Mouse (Mus musculus): ENCODE measurements around the gene Il4ra. TPM values are rescaled to one million over a fixed set of nuclear protein-coding genes. Genes with fewer than 3 reads are reported as not detected.

The Il4ra gene
- polyA plus RNA-seq, 1 experiment, result 22.7 TPM

GRCm38 (mm10) chr7:125601821-125602448 is 50.0 kb downstream of the Il4ra start:
- no peak for TF ChIP-seq CEBPB (IDR thresholded peaks at IDR 0.05; ENCODE audit: low read depth)
- TF ChIP-seq USF1 (IDR thresholded peaks at IDR 0.05; ENCODE audit: low read depth), result no peak
- TF ChIP-seq FOSL1 (IDR thresholded peaks at IDR 0.05; ENCODE audit: insufficient read depth, low read length, poor library complexity, severe bottlenecking), result no peak
- TF ChIP-seq MYOG (IDR thresholded peaks at IDR 0.05; ENCODE audit: control insufficient read depth, extremely low read depth, insufficient read length), result no peak
- no peak for TF ChIP-seq MAX (IDR thresholded peaks at IDR 0.05)
- TF ChIP-seq MYOD1 (IDR thresholded peaks at IDR 0.05; ENCODE audit: control insufficient read depth, insufficient read length, low read depth), result no peak
- no peak for TF ChIP-seq CTCF (IDR thresholded peaks at IDR 0.05; ENCODE audit: control insufficient read depth, insufficient read depth, insufficient read length)
- Histone ChIP-seq H3ac (ENCODE audit: control insufficient read depth, insufficient read length, low read depth) (no peak overlapping the region), H3K27me3 (ENCODE audit: control insufficient read depth, insufficient read depth, insufficient read length) (no peaks in the 10 kb centered on the region)

GRCm38 (mm10) chr7:125603185-125603631 is 51.3 kb downstream of the Il4ra start, which contains the start of gene Il21r:
TSS of gene Il21r (plus strand) at chr7:125603429.
- Histone ChIP-seq H3K79me2 (ENCODE audit: control insufficient read depth, insufficient read depth) (no peaks in the 10 kb centered on the region), H3ac (ENCODE audit: control insufficient read depth, insufficient read length, low read depth) (no peak within 1 kb of the TSS), H3K27me3 (ENCODE audit: control insufficient read depth, insufficient read depth, insufficient read length) (no peaks in the 10 kb centered on the region), H3K4me3 (ENCODE audit: insufficient read depth, poor library complexity, severe bottlenecking) (no peak within 1 kb of the TSS), H3K79me3 (ENCODE audit: low read depth) (no peaks in the 10 kb centered on the region), H3K36me3 (ENCODE audit: control insufficient read depth, insufficient read depth) (no peaks in the 10 kb centered on the region)
- TF ChIP-seq FOSL1 (IDR thresholded peaks at IDR 0.05; ENCODE audit: insufficient read depth, low read length, poor library complexity, severe bottlenecking) (no peak), CEBPB (IDR thresholded peaks at IDR 0.05; ENCODE audit: low read depth) (no peak), MAX (IDR thresholded peaks at IDR 0.05) (no peak), USF1 (IDR thresholded peaks at IDR 0.05; ENCODE audit: low read depth) (no peak), MYOD1 (IDR thresholded peaks at IDR 0.05; ENCODE audit: control insufficient read depth, insufficient read length, low read depth) (peak; percentile 73), MYOG (IDR thresholded peaks at IDR 0.05; ENCODE audit: control insufficient read depth, extremely low read depth, insufficient read length) (no peak)

More at GRCm38 (mm10) chr7:125601821-125602448, 50.0 kb downstream of the Il4ra start:
- Histone ChIP-seq H3K79me3 (ENCODE audit: low read depth) (no peaks in the 10 kb centered on the region), H3K79me2 (ENCODE audit: control insufficient read depth, insufficient read depth) (no peaks in the 10 kb centered on the region), H3K4me3 (ENCODE audit: insufficient read depth, poor library complexity, severe bottlenecking) (no peak overlapping the region), H3K36me3 (ENCODE audit: control insufficient read depth, insufficient read depth) (no peaks in the 10 kb centered on the region)

GRCm38 (mm10) chr7:125604362-125605319 is 52.7 kb downstream of the Il4ra start:
- Histone ChIP-seq H3K4me3 (ENCODE audit: insufficient read depth, poor library complexity, severe bottlenecking) (no peak overlapping the region), H3K27me3 (ENCODE audit: control insufficient read depth, insufficient read depth, insufficient read length) (no peaks in the 10 kb centered on the region), H3K36me3 (ENCODE audit: control insufficient read depth, insufficient read depth) (no peaks in the 10 kb centered on the region), H3ac (ENCODE audit: control insufficient read depth, insufficient read length, low read depth) (no peak overlapping the region), H3K79me2 (ENCODE audit: control insufficient read depth, insufficient read depth) (no peaks in the 10 kb centered on the region), H3K79me3 (ENCODE audit: low read depth) (no peaks in the 10 kb centered on the region)
- TF ChIP-seq CEBPB (IDR thresholded peaks at IDR 0.05; ENCODE audit: low read depth) (no peak), USF1 (IDR thresholded peaks at IDR 0.05; ENCODE audit: low read depth) (no peak), MYOG (IDR thresholded peaks at IDR 0.05; ENCODE audit: control insufficient read depth, extremely low read depth, insufficient read length) (no peak), MAX (IDR thresholded peaks at IDR 0.05) (no peak), MYOD1 (IDR thresholded peaks at IDR 0.05; ENCODE audit: control insufficient read depth, insufficient read length, low read depth) (no peak), CTCF (IDR thresholded peaks at IDR 0.05; ENCODE audit: control insufficient read depth, insufficient read depth, insufficient read length) (no peak)

GRCm38 (mm10) chr7:125605725-125606139 is 53.8 kb downstream of the Il4ra start:
- H3K4me3 ChIP-seq (ENCODE audit: insufficient read depth, poor library complexity, severe bottlenecking), result no peak overlapping the region
- no peaks in the 10 kb centered on the region for H3K79me2 ChIP-seq (ENCODE audit: control insufficient read depth, insufficient read depth)
- TF ChIP-seq MAX (IDR thresholded peaks at IDR 0.05), result no peak
- no peaks in the 10 kb centered on the region for H3K79me3 ChIP-seq (ENCODE audit: low read depth)
- H3ac ChIP-seq (ENCODE audit: control insufficient read depth, insufficient read length, low read depth), result no peak overlapping the region
- no peaks in the 10 kb centered on the region for H3K27me3 ChIP-seq (ENCODE audit: control insufficient read depth, insufficient read depth, insufficient read length)
- no peaks in the 10 kb centered on the region for H3K36me3 ChIP-seq (ENCODE audit: control insufficient read depth, insufficient read depth)

- no peak for TF ChIP-seq MYOG (IDR thresholded peaks at IDR 0.05; ENCODE audit: control insufficient read depth, extremely low read depth, insufficient read length)
- TF ChIP-seq CEBPB (IDR thresholded peaks at IDR 0.05; ENCODE audit: low read depth), result no peak
- no peak for TF ChIP-seq CTCF (IDR thresholded peaks at IDR 0.05; ENCODE audit: control insufficient read depth, insufficient read depth, insufficient read length)
- no peak for TF ChIP-seq MAX (IDR thresholded peaks at IDR 0.05)
- Histone ChIP-seq H3K79me2 (ENCODE audit: control insufficient read depth, insufficient read depth) (no peaks in the 10 kb centered on the region), H3K36me3 (ENCODE audit: control insufficient read depth, insufficient read depth) (no peaks in the 10 kb centered on the region), H3ac (ENCODE audit: control insufficient read depth, insufficient read length, low read depth) (no peak overlapping the region), H3K4me3 (ENCODE audit: insufficient read depth, poor library complexity, severe bottlenecking) (no peak overlapping the region), H3K79me3 (ENCODE audit: low read depth) (no peaks in the 10 kb centered on the region), H3K27me3 (ENCODE audit: control insufficient read depth, insufficient read depth, insufficient read length) (no peaks in the 10 kb centered on the region)
Observed at GRCm38 (mm10) chr7:125606265-125607164, 54.6 kb downstream of the Il4ra start.
